Mouse (Mus musculus): ENCODE measurements around the gene Pik3ap1.

DNA sequence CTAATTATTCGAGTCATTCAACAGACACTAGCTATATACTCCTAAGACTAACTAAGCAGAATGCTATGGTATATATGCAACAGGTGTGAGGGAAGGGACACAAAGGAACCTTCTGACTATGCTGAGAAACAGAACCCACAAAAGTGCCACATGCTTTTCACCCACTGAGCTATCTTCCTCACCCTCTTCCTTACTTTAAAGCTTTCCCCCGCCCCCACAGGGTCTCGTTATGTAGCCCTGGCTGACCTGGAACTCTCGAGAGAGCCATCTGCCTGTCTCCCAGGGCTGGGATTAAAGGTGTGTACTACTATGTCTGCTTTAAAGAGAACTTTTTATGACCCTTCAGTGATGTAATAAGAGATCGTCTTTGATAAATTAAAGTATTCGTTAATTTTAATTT lies 125.6 kb downstream of the Pik3ap1 start:
- TF ChIP-seq POLR2A (IDR thresholded peaks at IDR 0.05; ENCODE audit: borderline replicate concordance, control insufficient read depth, low read depth, low read length) (no peak), CTCF (IDR thresholded peaks at IDR 0.05; ENCODE audit: control insufficient read depth, insufficient read depth, low read length) (no peak)

All from bone marrow, adult 2 months (tissue).